Comparison of ENCODE assay signal across 8 mouse cellular contexts in the genomic region with DNA sequence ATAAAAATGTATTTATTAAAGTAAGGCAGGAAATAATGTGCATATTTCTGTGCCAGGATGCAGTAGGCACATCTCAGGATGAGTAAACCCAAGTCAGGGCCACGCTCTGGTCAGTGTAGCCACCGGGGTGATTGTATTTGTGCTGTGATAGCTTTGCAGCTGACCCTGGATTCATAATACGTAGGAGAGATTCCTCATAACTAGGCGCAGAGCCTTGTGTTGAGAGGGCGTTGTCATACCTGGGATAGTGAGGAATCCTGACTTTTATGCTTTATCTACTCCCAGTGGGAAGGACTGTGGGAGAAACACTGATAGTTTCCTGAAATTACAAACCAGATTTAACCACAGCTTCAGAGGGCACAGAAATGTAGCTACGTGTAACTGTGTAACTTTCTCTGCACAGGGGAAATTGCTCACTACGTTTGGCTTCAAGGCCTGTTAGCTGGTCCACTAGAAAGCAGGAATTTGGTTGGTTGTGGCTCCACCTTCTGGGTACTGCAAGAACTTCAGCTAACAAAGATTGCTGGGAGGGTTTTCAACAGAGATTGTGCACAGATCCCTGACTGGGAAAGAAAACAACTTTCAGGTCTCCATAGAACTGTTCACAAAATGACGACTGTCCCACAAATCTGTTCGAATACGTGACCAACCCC.
A peak's percentile ranks its signal among the peaks of the same experiment; 100 is the strongest.
DNase-seq lines count a peak whose midpoint lies in the region; ATAC-seq and TF ChIP-seq lines count a peak whose summit lies in the region.

No protein-coding gene starts in this region.

- ATAC-seq in kidney, postnatal 0 days (replicated peaks; ENCODE audit: low FRiP score, low read depth): peak; percentile 82
- peak; percentile 63; the same call in 1 of the 2 replicates for ATAC-seq in neural tube, embryonic 12.5 days (ENCODE audit: low FRiP score, low read depth)

- H3K4me3 ChIP-seq in heart, embryonic 10.5 days: no peak overlapping the region
- H3K4me3 ChIP-seq in kidney, postnatal 0 days (replicated peaks; ENCODE audit: low read depth, low read length): no peak overlapping the region
- H3K4me3 ChIP-seq in neural tube, embryonic 12.5 days: no peak overlapping the region

- peak; percentile 9 for DNase-seq in CD4-positive helper T cell, adult 2 months (ENCODE audit: low read depth, low spot score)
- peak; percentile 75 for DNase-seq in adrenal gland, postnatal 10 days
- peak; percentile 69 for DNase-seq in embryo, embryonic 9.5 days (ENCODE audit: extremely low spot score)
- DNase-seq in heart, embryonic 10.5 days (ENCODE audit: low spot score): peak; percentile 88
- peak; percentile 87 for DNase-seq in kidney, postnatal 0 days (ENCODE audit: low spot score)
- DNase-seq in liver: peak; percentile 47
- peak; percentile 47 for DNase-seq in yolk sac, embryonic 10.5 days (ENCODE audit: low spot score)

- no peak overlapping the region for H3K4me2 ChIP-seq in kidney, postnatal 0 days (ENCODE audit: low read length)
- no peak overlapping the region for H3K4me2 ChIP-seq in neural tube, embryonic 12.5 days (replicated peaks)

- H3K27me3 ChIP-seq in heart, embryonic 10.5 days (ENCODE audit: insufficient read depth, poor library complexity, severe bottlenecking): no peaks in the 10 kb centered on the region
- no peaks in the 10 kb centered on the region for H3K27me3 ChIP-seq in kidney, postnatal 0 days (ENCODE audit: insufficient read depth, low read length)
- H3K27me3 ChIP-seq in neural tube, embryonic 12.5 days (replicated peaks): no peaks in the 10 kb centered on the region

- WGBS in heart, embryonic 10.5 days: 42% methylated on average over 10 of the region's 10 CpGs
- WGBS in kidney, postnatal 0 days: 50% methylated on average over 10 of the region's 10 CpGs
- WGBS in neural tube, embryonic 12.5 days: 55% methylated on average over 10 of the region's 10 CpGs

- H3K36me3 ChIP-seq in heart, embryonic 10.5 days: no peaks in the 10 kb centered on the region
- no peaks in the 10 kb centered on the region for H3K36me3 ChIP-seq in kidney, postnatal 0 days (ENCODE audit: insufficient read depth, low read length)
- H3K36me3 ChIP-seq in neural tube, embryonic 12.5 days: no peaks in the 10 kb centered on the region

- no peaks in the 10 kb centered on the region for H3K9me3 ChIP-seq in heart, embryonic 10.5 days
- no peaks in the 10 kb centered on the region for H3K9me3 ChIP-seq in kidney, postnatal 0 days (replicated peaks; ENCODE audit: low read length)
- no peaks in the 10 kb centered on the region for H3K9me3 ChIP-seq in neural tube, embryonic 12.5 days

- H3K27ac ChIP-seq in heart, embryonic 10.5 days: no peak overlapping the region
- H3K27ac ChIP-seq in kidney, postnatal 0 days: no peak overlapping the region
- no peak overlapping the region for H3K27ac ChIP-seq in neural tube, embryonic 12.5 days

- peak; percentile 92 for TF ChIP-seq CTCF in kidney, postnatal 0 days (IDR thresholded peaks at IDR 0.05; ENCODE audit: low read depth)

- H3K9ac ChIP-seq in kidney, postnatal 0 days (ENCODE audit: low read depth, low read length): no peak overlapping the region
- H3K9ac ChIP-seq in neural tube, embryonic 12.5 days: no peak overlapping the region

- H3K4me1 ChIP-seq in heart, embryonic 10.5 days: no peaks in the 10 kb centered on the region
- no peaks in the 10 kb centered on the region for H3K4me1 ChIP-seq in kidney, postnatal 0 days (replicated peaks; ENCODE audit: insufficient read depth, low read length)
- no peaks in the 10 kb centered on the region for H3K4me1 ChIP-seq in neural tube, embryonic 12.5 days

Comparison
In these comparisons a context has a peak if more than half of its experiments do, and no peak if none do; other contexts are left out.
1. DNase-seq: peak in every context shown above with its lines; median percentile 88 in heart, embryonic 10.5 days; 87 in kidney, postnatal 0 days; 75 in adrenal gland, postnatal 10 days; 69 in embryo, embryonic 9.5 days; 47 in liver; 47 in yolk sac, embryonic 10.5 days; 9 in CD4-positive helper T cell, adult 2 months.